Mouse (Mus musculus) kidney, embryonic 14.5 days (tissue): Measurements from ENCODE around the gene Tbc1d16. TPM values are rescaled to one million over a fixed set of nuclear protein-coding genes. Genes with fewer than 3 reads are reported as not detected.

ENCODE experiments used
- ATAC-seq: fragments of 200-750 bp; cut with Nextera tagmentation; 2 replicates; pipeline ENCODE4 v1.8.0; 2017; ENCODE audit warnings: moderate number of reproducible peaks, mild to moderate bottlenecking, moderate TSS enrichment, moderate library complexity; ENCODE audit not compliant: low FRiP score, low TSS enrichment
- H3K27ac ChIP-seq: fragments of 300-500 bp; sonication (generic); 2 replicates; pipeline ENCODE4 v1.5.1; 2014; ENCODE audit warnings: low read depth, mild to moderate bottlenecking, low read length, moderate library complexity, mixed read lengths
- H3K27me3 ChIP-seq: fragments of 300-500 bp; sonication (generic); 2 replicates; pipeline ENCODE4 v1.6.1; 2014; ENCODE audit warnings: mild to moderate bottlenecking, low read length; ENCODE audit not compliant: control insufficient read depth, insufficient read depth
- H3K36me3 ChIP-seq: fragments of 300-500 bp; sonication (generic); 2 replicates; pipeline ENCODE4 v1.6.1; 2014; ENCODE audit warnings: low read length, mixed read lengths; ENCODE audit not compliant: control insufficient read depth, insufficient read depth
- H3K4me1 ChIP-seq: fragments of 300-500 bp; sonication (generic); 2 replicates; pipeline ENCODE4 v1.6.1; 2014; ENCODE audit warnings: low read length, mixed read lengths; ENCODE audit not compliant: control insufficient read depth, insufficient read depth
- H3K4me2 ChIP-seq: fragments of 300-500 bp; sonication (generic); replicated peaks from 2 replicates; pipeline ENCODE4 v1.6.1; 2014; ENCODE audit warnings: low read depth, mild to moderate bottlenecking, low read length
- H3K4me3 ChIP-seq: fragments of 300-500 bp; sonication (generic); 2 replicates; pipeline ENCODE4 v1.5.1; 2014; ENCODE audit warnings: mild to moderate bottlenecking, low read length
- H3K9ac ChIP-seq: fragments of 300-500 bp; sonication (generic); 2 replicates; pipeline ENCODE4 v1.6.1; 2014; ENCODE audit warnings: low read depth, mild to moderate bottlenecking, low read length, moderate library complexity
- H3K9me3 ChIP-seq: fragments of 300-500 bp; sonication (generic); 2 replicates; pipeline ENCODE4 v1.6.1; 2016; ENCODE audit warnings: low read length; ENCODE audit not compliant: control insufficient read depth
- WGBS: fragments of 180-500 bp; shearing (Covaris S2); extraction: QIAGEN DNeasy Blood & Tissue Kit; methylation state at CpG from one replicate; pipeline ENCODE4 v1.1.7; 2014; 5-methylcytosine and 5-hydroxymethylcytosine counted together
- polyA plus RNA-seq: library from polyadenylated mRNA; unstranded; fragments of >200 nt; fragmentation: Nextera tagmentation; extraction: Ambion mirVana; gene quantifications from 2 replicates; pipeline ENCODE4 v1.2.1, GENCODE M21; 2014

Gene Tbc1d16
- polyA plus RNA-seq, 1 experiment from 2014 or later: 13.0 TPM

- Histone ChIP-seq H3K4me2 (no peak overlapping the region; the same call in 1 of the 2 replicates), H3K9ac (no peak overlapping the region), H3K4me3 (no peak overlapping the region), H3K9me3 (no peaks in the 10 kb centered on the region), H3K36me3 (peaks cover 4% of the 10 kb centered on the region; the same call in 1 of the 2 replicates), H3K4me1 (peaks cover 36% of the 10 kb centered on the region), H3K27me3 (0 out of 2 replicates have a peak, but pooled peaks cover 3% of the 10 kb centered on the region), H3K27ac (no peak overlapping the region)
- no peak for ATAC-seq
- 88% methylated on average over 5 of the region's 5 CpGs for WGBS
These were observed 68.2 kb downstream of the Tbc1d16 start for GRCm38 (mm10) chr11:119160050-119160449.

- no peak overlapping the region for H3K27ac ChIP-seq
- ATAC-seq: peak; percentile 72
- H3K36me3 ChIP-seq: peaks cover 8% of the 10 kb centered on the region; the same call in 1 of the 2 replicates
- H3K27me3 ChIP-seq: 0 out of 2 replicates have a peak, but pooled peaks cover 3% of the 10 kb centered on the region
- H3K4me3 ChIP-seq: no peak overlapping the region
- H3K4me1 ChIP-seq: peaks cover 36% of the 10 kb centered on the region
- no peak overlapping the region for H3K9ac ChIP-seq
- no peak overlapping the region; the same call in 1 of the 2 replicates for H3K4me2 ChIP-seq
- 30% methylated on average over 11 of the region's 11 CpGs for WGBS
- no peaks in the 10 kb centered on the region for H3K9me3 ChIP-seq
These were observed 68.8 kb downstream of the Tbc1d16 start for GRCm38 (mm10) chr11:119159496-119159895.

- H3K27ac ChIP-seq: no peak overlapping the region
- H3K4me1 ChIP-seq: peaks cover 41% of the 10 kb centered on the region
- 19% methylated on average over 20 of the region's 20 CpGs for WGBS
- H3K36me3 ChIP-seq: peaks cover 22% of the 10 kb centered on the region; the same call in 1 of the 2 replicates
- H3K27me3 ChIP-seq: 0 out of 2 replicates have a peak, but pooled peaks cover 3% of the 10 kb centered on the region
- H3K9me3 ChIP-seq: no peaks in the 10 kb centered on the region
- no peak overlapping the region; the same call in 1 of the 2 replicates for H3K4me2 ChIP-seq
- no peak overlapping the region for H3K9ac ChIP-seq
- H3K4me3 ChIP-seq: no peak overlapping the region
- ATAC-seq: no peak
These were observed 70.7 kb downstream of the Tbc1d16 start for GRCm38 (mm10) chr11:119157377-119158189.

GRCm38 (mm10) chr11:119156481-119157254 lies 71.6 kb downstream of the Tbc1d16 start:
- H3K9me3 ChIP-seq: no peaks in the 10 kb centered on the region
- peak overlapping the region; percentile 15; the same call in 1 of the 2 replicates for H3K4me2 ChIP-seq
- H3K4me1 ChIP-seq: peaks cover 49% of the 10 kb centered on the region
- H3K27ac ChIP-seq: 0 out of 2 replicates have a peak overlapping the region, but pooled peaks have one; percentile 43
- H3K36me3 ChIP-seq: peaks cover 22% of the 10 kb centered on the region; the same call in 1 of the 2 replicates
- ATAC-seq: peak; percentile 68
- no peak overlapping the region for H3K9ac ChIP-seq
- H3K4me3 ChIP-seq: 0 out of 2 replicates have a peak overlapping the region, but pooled peaks have one; percentile 6
- 19% methylated on average over 24 of the region's 24 CpGs for WGBS
- 0 out of 2 replicates have a peak, but pooled peaks cover 3% of the 10 kb centered on the region for H3K27me3 ChIP-seq

- no peak overlapping the region for H3K4me2 ChIP-seq
- no peaks in the 10 kb centered on the region for H3K9me3 ChIP-seq
- H3K9ac ChIP-seq: no peak overlapping the region
- peaks cover 23% of the 10 kb centered on the region; the same call in 1 of the 2 replicates for H3K36me3 ChIP-seq
- peaks cover 50% of the 10 kb centered on the region for H3K4me1 ChIP-seq
- no peak overlapping the region for H3K27ac ChIP-seq
- H3K4me3 ChIP-seq: no peak overlapping the region
- no peak for ATAC-seq
- 0 out of 2 replicates have a peak, but pooled peaks cover 3% of the 10 kb centered on the region for H3K27me3 ChIP-seq
- 46% methylated on average over 30 of the region's 30 CpGs for WGBS
These were observed 72.4 kb downstream of the Tbc1d16 start for GRCm38 (mm10) chr11:119155638-119156480.

GRCm38 (mm10) chr11:119152321-119152831 lies 75.9 kb downstream of the Tbc1d16 start:
- Histone ChIP-seq H3K4me2 (no peak overlapping the region), H3K36me3 (peaks cover 48% of the 10 kb centered on the region), H3K4me1 (peaks cover 27% of the 10 kb centered on the region), H3K27me3 (no peaks in the 10 kb centered on the region), H3K27ac (no peak overlapping the region), H3K9ac (no peak overlapping the region), H3K9me3 (no peaks in the 10 kb centered on the region), H3K4me3 (no peak overlapping the region)
- 0 out of 2 replicates have a peak, but pooled peaks have one; percentile 5 for ATAC-seq
- WGBS: 27% methylated on average over 14 of the region's 14 CpGs

- H3K4me2 ChIP-seq: no peak overlapping the region
- 91% methylated on average over 10 of the region's 10 CpGs for WGBS
These were observed 77.2 kb downstream of the Tbc1d16 start for GRCm38 (mm10) chr11:119151073-119151607.

GRCm38 (mm10) chr11:119150442-119150841 lies 77.9 kb downstream of the Tbc1d16 start:
- Histone ChIP-seq H3K27ac (no peak overlapping the region), H3K27me3 (no peaks in the 10 kb centered on the region), H3K36me3 (peaks cover 50% of the 10 kb centered on the region), H3K4me1 (peaks cover 16% of the 10 kb centered on the region), H3K4me3 (no peak overlapping the region), H3K9me3 (no peaks in the 10 kb centered on the region), H3K4me2 (no peak overlapping the region), H3K9ac (no peak overlapping the region)
- WGBS: 70% methylated on average over 10 of the region's 10 CpGs
- 0 out of 2 replicates have a peak, but pooled peaks have one; percentile 22 for ATAC-seq

More at GRCm38 (mm10) chr11:119151073-119151607, 77.2 kb downstream of the Tbc1d16 start:
- no peak for ATAC-seq
- Histone ChIP-seq H3K36me3 (peaks cover 50% of the 10 kb centered on the region), H3K27ac (no peak overlapping the region), H3K9me3 (no peaks in the 10 kb centered on the region), H3K9ac (no peak overlapping the region), H3K27me3 (no peaks in the 10 kb centered on the region), H3K4me3 (no peak overlapping the region), H3K4me1 (peaks cover 17% of the 10 kb centered on the region)
